Mouse (Mus musculus) thymus, postnatal 0 days (tissue): ENCODE results near the gene Gm45717. TPM values are rescaled to one million over a fixed set of nuclear protein-coding genes. Genes with fewer than 3 reads are reported as not detected.
A peak's percentile ranks its signal among the peaks of the same experiment; 100 is the strongest.

Experiments used
- DNase-seq: peaks from one replicate; pipeline ENCODE4 v3.0.0-alpha.2; 2015; ENCODE audit warnings: low spot score
- polyA plus RNA-seq: library from polyadenylated mRNA; unstranded; fragments of >200 nt; fragmentation: Nextera tagmentation; extraction: Ambion mirVana; gene quantifications from 2 replicates; pipeline ENCODE4 v1.2.1, GENCODE M21; 2015

The Gm45717 gene
- polyA plus RNA-seq, 1 experiment from 2014 or later, result not detected

DNA sequence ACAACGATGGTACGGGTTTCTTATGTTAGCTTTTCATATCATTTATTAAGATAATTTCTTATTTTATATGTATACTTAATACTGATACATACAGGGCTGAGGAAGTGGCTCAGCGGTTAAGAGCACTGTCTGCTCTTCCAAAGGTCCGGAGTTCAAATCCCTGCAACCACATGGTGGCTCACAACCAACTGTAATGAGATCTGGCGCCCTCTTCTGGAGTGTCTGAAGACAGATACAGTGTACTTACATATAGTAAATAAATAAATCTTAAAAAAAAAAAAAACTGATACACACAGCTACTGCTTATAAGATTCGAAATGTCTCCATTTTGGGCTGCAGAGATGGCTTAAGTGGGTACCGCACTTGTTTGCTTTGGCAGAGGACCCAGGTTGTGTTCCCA lies 48.0 kb downstream of the Gm45717 start:
- DNase-seq, result no peak

DNA sequence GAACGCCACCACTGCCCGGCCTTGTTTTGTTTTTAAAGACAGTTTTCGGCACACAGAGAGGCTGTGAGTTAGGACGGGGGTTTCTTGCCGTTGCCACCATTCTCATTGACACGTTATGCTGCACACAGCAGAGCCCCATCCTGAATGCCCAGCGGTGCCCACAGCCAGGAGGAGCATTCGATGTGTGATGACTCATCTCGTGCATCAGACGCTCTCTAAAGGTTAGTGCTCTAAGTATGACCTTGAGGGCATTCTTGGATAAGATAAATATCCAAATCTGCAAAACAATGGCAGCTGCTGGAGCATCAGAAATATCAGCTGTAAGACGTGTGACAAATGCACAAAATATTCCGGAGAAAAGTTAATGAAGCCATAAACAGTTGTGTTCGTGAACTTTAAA lies 48.6 kb downstream of the Gm45717 start:
- DNase-seq, result no peak

DNA sequence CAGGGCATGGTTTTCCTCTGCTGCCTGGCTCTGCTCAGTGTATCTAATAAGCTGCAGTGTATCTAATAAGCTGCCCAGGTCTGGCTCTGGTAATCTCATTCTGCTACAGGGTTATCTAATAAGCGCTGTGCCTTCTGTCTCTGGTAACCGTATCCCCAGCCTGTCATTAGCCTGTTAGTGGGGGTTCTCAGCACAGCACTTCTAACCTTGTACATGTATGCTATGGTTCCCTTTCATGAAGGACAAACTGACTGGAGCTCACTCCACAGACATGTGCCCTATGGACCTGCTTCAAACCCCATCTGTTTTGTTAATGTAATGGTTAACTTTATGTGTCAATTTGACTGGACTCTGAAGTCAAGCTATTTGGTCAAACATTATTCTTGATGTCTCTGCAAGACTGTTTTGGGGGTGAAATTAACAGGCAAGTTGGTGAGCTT lies 50.1 kb downstream of the Gm45717 start:
- no peak for DNase-seq

GRCm38 (mm10) chr7:140903212-140903611 lies 52.5 kb downstream of the Gm45717 start:
- peak; percentile 77 for DNase-seq

- no peak for DNase-seq
Observed at GRCm38 (mm10) chr7:140902036-140902875, 53.5 kb downstream of the Gm45717 start.

DNA sequence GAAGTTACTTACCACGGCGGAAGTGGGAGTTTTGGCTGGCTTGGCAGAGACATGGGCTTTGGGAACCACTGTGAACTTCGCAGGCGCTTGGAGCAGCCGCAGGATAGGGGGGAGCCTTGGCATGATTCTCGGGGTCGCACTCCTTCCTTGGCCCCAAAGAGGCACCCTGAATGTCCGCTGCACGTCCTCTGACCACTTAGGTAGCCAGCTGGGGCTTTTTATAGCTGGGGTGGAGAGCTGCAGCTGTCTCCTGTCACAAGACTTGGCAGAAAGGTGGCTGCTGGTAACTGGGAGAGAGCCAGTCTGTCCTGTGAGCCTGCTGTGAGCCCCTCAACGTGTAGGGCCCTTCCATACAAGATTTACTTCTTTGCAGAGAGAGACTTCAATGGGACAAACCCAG lies 55.5 kb downstream of the Gm45717 start, which contains the start of gene Cox8b:
Gene Cox8b (minus strand): TSS at position 227 of the 400 bp plus-strand sequence.
- no peak for DNase-seq

Other genes with a start within 250 kb of the Gm45717 start
- 0.13 and 0.18 TPM in 2 replicates for gene Cyp2e1, start 192.2 kb downstream of the Gm45717 start, polyA plus RNA-seq
- gene Syce1, start 168.1 kb downstream of the Gm45717 start, polyA plus RNA-seq, result 0.61 and 0.84 TPM in 2 replicates
- gene Zfp941, start 133.8 kb downstream of the Gm45717 start, polyA plus RNA-seq, result 0.49 and 0.57 TPM in 2 replicates
- gene Urah, start 120.9 kb downstream of the Gm45717 start, polyA plus RNA-seq, result 3.6 and 4.0 TPM in 2 replicates
- 2.0 and 2.2 TPM in 2 replicates for gene Scgb1c1, start 110.4 kb downstream of the Gm45717 start, polyA plus RNA-seq
- gene Odf3, start 108.1 kb downstream of the Gm45717 start, polyA plus RNA-seq, result not detected in 2 replicates
- gene Gm45785, start 99.6 kb downstream of the Gm45717 start, polyA plus RNA-seq, result not detected in 2 replicates
- gene Ric8a, start 99.0 kb downstream of the Gm45717 start, polyA plus RNA-seq, result 70.6 and 78.5 TPM in 2 replicates
- gene Bet1l, start 98.4 kb downstream of the Gm45717 start, polyA plus RNA-seq, result 42.8 and 52.4 TPM in 2 replicates
- 274 and 296 TPM in 2 replicates for gene Psmd13, start 74.0 kb downstream of the Gm45717 start, polyA plus RNA-seq
- 17.5 and 19.4 TPM in 2 replicates for gene Sirt3, start 73.6 kb downstream of the Gm45717 start, polyA plus RNA-seq
- gene Cox8b, start 55.5 kb downstream of the Gm45717 start, polyA plus RNA-seq, result 1.9 and 3.2 TPM in 2 replicates
- gene Nlrp6, start 35.0 kb downstream of the Gm45717 start, polyA plus RNA-seq, result 0.74 and 0.81 TPM in 2 replicates
- gene Pgghg, start 14.5 kb downstream of the Gm45717 start, polyA plus RNA-seq, result 15.5 and 18.6 TPM in 2 replicates
- gene Ifitm5, start 5.6 kb downstream of the Gm45717 start, polyA plus RNA-seq, result 0.39 and 0.63 TPM in 2 replicates
- gene Ifitm2, start 50 bp upstream of the Gm45717 start, polyA plus RNA-seq, result 443 and 459 TPM in 2 replicates
- gene Ifitm1, start 11.3 kb upstream of the Gm45717 start, polyA plus RNA-seq, result 109 and 131 TPM in 2 replicates
- gene Ifitm3, start 54.8 kb upstream of the Gm45717 start, polyA plus RNA-seq, result 987 and 1,033 TPM in 2 replicates
- 0.73 and 0.95 TPM in 2 replicates for gene Ifitm6, start 62.0 kb upstream of the Gm45717 start, polyA plus RNA-seq
- gene Gm17387, start 73.2 kb upstream of the Gm45717 start, polyA plus RNA-seq, result not detected in 2 replicates
- gene B4galnt4, start 105.2 kb upstream of the Gm45717 start, polyA plus RNA-seq, result 2.0 and 2.5 TPM in 2 replicates
- 45.1 and 47.8 TPM in 2 replicates for gene Pkp3, start 122.3 kb upstream of the Gm45717 start, polyA plus RNA-seq
- 45.9 and 51.9 TPM in 2 replicates for gene Sigirr, start 144.6 kb upstream of the Gm45717 start, polyA plus RNA-seq
- 0.18 and 0.33 TPM in 2 replicates for gene Ano9, start 161.9 kb upstream of the Gm45717 start, polyA plus RNA-seq
- 25.5 and 28.8 TPM in 2 replicates for gene Ptdss2, start 166.4 kb upstream of the Gm45717 start, polyA plus RNA-seq
- gene Rnh1, start 216.9 kb upstream of the Gm45717 start, polyA plus RNA-seq, result 71.2 and 72.2 TPM in 2 replicates
- gene Hras, start 238.1 kb upstream of the Gm45717 start, polyA plus RNA-seq, result 58.8 and 66.5 TPM in 2 replicates
- 2.5 and 2.9 TPM in 2 replicates for gene Lrrc56, start 238.2 kb upstream of the Gm45717 start, polyA plus RNA-seq